Mouse (Mus musculus) G1E (cell line): ENCODE measurements around the gene Agap1.

Experiments
- CTCF ChIP-seq: IDR thresholded peaks from 2 replicates; pipeline ENCODE4 v1.5.1; 2012; ENCODE audit warnings: low read depth, low read length, inconsistent platforms, mixed read lengths
- GATA2 ChIP-seq: IDR thresholded peaks from 2 replicates; pipeline ENCODE4 v1.6.1; 2012; ENCODE audit warnings: low read depth, low read length, inconsistent platforms, borderline replicate concordance

DNA sequence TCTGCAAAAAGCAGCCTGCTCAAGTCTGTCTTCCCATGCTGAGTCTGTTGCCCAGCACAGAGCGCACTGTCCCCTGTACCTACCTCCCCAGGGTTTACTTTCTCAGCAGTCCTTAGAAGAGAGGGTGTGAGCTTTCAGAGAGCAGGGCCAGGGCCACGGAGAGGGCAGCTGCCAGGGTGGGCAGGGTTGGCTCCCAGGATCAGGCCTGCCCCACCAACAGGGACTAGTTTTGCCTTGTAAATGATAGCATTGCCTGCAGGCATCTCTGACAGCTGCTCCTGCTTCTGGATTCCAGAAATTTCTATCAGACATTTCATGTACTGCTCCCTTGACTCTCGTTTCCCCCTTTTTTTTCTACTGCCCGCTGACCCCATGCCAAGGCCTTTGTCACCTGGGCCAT lies 16.8 kb downstream of the Agap1 start:
- no peak for TF ChIP-seq CTCF
- TF ChIP-seq GATA2: no peak
